Mouse (Mus musculus) C2C12 (cell line): Measurements from ENCODE around the gene Zfpl1.

Experiments
- CTCF ChIP-seq: IDR thresholded peaks from one replicate; pipeline ENCODE4 v1.5.1; 2011; ENCODE audit not compliant: control insufficient read depth, insufficient read depth, insufficient read length
- MAX ChIP-seq: IDR thresholded peaks from one replicate; pipeline ENCODE4 v1.6.1; 2011; ENCODE audit warnings: mild to moderate bottlenecking, control low read depth
- USF1 ChIP-seq: IDR thresholded peaks from one replicate; pipeline ENCODE4 v1.6.1; 2011; ENCODE audit warnings: low read depth, mild to moderate bottlenecking, control low read depth, moderate library complexity

DNA sequence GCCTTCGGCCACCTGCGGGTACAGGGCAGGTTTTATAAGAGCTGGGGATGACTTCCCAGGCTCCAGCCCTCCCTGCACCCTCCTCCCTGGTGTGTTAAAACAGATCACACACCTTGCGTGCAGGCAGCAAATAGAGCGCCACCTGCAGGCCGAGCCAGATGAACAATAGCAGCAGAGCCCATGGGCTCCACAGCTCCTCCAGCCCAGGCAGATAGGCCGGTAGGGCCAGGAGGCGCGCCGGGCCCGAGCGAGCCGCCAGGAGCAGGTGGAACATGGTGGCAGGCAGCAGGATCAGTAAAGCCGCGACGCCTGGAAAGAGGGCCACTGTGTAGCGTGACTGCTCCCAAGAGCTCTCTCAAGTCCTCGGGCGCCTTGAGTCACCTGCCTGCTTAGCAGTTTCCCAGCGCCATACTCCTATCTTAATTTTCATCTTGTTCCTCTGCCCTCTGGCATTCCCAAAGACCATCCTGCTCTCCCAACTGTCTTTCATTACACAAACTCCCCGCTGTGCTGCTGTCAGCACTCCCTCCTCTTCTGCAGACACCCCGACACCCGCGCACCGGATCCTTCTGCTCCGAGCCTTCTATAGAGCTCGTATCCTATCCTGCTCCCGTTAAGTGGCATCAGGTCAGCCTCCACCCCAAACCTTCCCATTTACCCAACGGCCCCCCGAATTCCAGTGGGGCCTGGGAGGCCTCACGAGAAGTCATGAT lies 17.6 kb downstream of the Zfpl1 start:
- TF ChIP-seq MAX (no peak), CTCF (peak; percentile 92), USF1 (no peak)
